Mouse (Mus musculus) E14TG2a.4 (cell line): Measurements from ENCODE around the gene Zfand2b.

Experiments used
- H3K27me3 ChIP-seq: 2 replicates; pipeline ENCODE4 v1.6.1; 2014; ENCODE audit warnings: low read length, control low read depth; ENCODE audit not compliant: insufficient read depth
- H3K36me3 ChIP-seq: 2 replicates; pipeline ENCODE4 v1.6.1; 2014; ENCODE audit warnings: low read length, control low read depth; ENCODE audit not compliant: insufficient read depth
- H3K4me1 ChIP-seq: replicated peaks from 2 replicates; pipeline ENCODE4 v1.6.1; 2014; ENCODE audit warnings: low read depth, low read length, control low read depth
- H3K4me3 ChIP-seq: replicated peaks from 2 replicates; pipeline ENCODE4 v1.5.1; 2014; ENCODE audit warnings: mild to moderate bottlenecking, low read length
- H3K9me3 ChIP-seq: 2 replicates; pipeline ENCODE4 v1.6.1; 2014; ENCODE audit warnings: low read length, control low read depth
- CTCF ChIP-seq: conservative IDR thresholded peaks from 2 replicates; pipeline ENCODE4 v1.5.1; 2014; ENCODE audit warnings: low read length
- NANOG ChIP-seq: IDR thresholded peaks from 2 replicates; pipeline ENCODE4 v1.6.1; 2014; ENCODE audit warnings: borderline replicate concordance, low read length, mixed read lengths
- POU5F1 ChIP-seq: IDR thresholded peaks from 2 replicates; pipeline ENCODE4 v1.6.1; 2014; ENCODE audit warnings: low read length, borderline replicate concordance

The Zfand2b gene

GRCm38 (mm10) chr1:75168472-75169464, at the start of gene Zfand2b:
TSS of gene Zfand2b (plus strand) at chr1:75168646.
- TF ChIP-seq POU5F1, result no peak
- no peak for TF ChIP-seq NANOG
- TF ChIP-seq CTCF, result no peak
- peak within 1 kb of the TSS; percentile 90 for H3K4me3 ChIP-seq
- no peaks in the 10 kb centered on the region for H3K9me3 ChIP-seq
- H3K4me1 ChIP-seq, result peaks cover 19% of the 10 kb centered on the region
- peaks cover 42% of the 10 kb centered on the region for H3K36me3 ChIP-seq
- H3K27me3 ChIP-seq, result no peaks in the 10 kb centered on the region

GRCm38 (mm10) chr1:75122211-75122610, 46.2 kb upstream of the Zfand2b start:
- no peak overlapping the region for H3K4me3 ChIP-seq
- TF ChIP-seq POU5F1, result no peak
- TF ChIP-seq CTCF, result no peak
- no peak for TF ChIP-seq NANOG
- H3K27me3 ChIP-seq, result no peaks in the 10 kb centered on the region
- H3K36me3 ChIP-seq, result no peaks in the 10 kb centered on the region
- no peaks in the 10 kb centered on the region for H3K9me3 ChIP-seq
- peaks cover 18% of the 10 kb centered on the region for H3K4me1 ChIP-seq

GRCm38 (mm10) chr1:75124346-75125321, 43.8 kb upstream of the Zfand2b start, which contains the start of gene Nhej1:
TSS of gene Nhej1 (minus strand) at chr1:75125200.
- Histone ChIP-seq H3K4me1 (peaks cover 18% of the 10 kb centered on the region), H3K9me3 (no peaks in the 10 kb centered on the region), H3K4me3 (peak within 1 kb of the TSS; percentile 85), H3K27me3 (peaks cover 9% of the 10 kb centered on the region), H3K36me3 (no peaks in the 10 kb centered on the region)
- TF ChIP-seq CTCF (peak; percentile 94), POU5F1 (no peak), NANOG (no peak)

- Histone ChIP-seq H3K36me3 (no peaks in the 10 kb centered on the region), H3K27me3 (peaks cover 12% of the 10 kb centered on the region), H3K4me1 (peaks cover 18% of the 10 kb centered on the region), H3K9me3 (no peaks in the 10 kb centered on the region), H3K4me3 (peak overlapping the region; percentile 85)
- no peak for TF ChIP-seq CTCF
- TF ChIP-seq NANOG, result no peak
- no peak for TF ChIP-seq POU5F1
Measured at GRCm38 (mm10) chr1:75125418-75125817, 43.0 kb upstream of the Zfand2b start.

GRCm38 (mm10) chr1:75128641-75129040, 39.8 kb upstream of the Zfand2b start:
- Histone ChIP-seq H3K4me1 (peaks cover 20% of the 10 kb centered on the region), H3K27me3 (peaks cover 30% of the 10 kb centered on the region), H3K36me3 (no peaks in the 10 kb centered on the region), H3K4me3 (no peak overlapping the region), H3K9me3 (no peaks in the 10 kb centered on the region)
- no peak for TF ChIP-seq NANOG
- TF ChIP-seq POU5F1, result no peak
- no peak for TF ChIP-seq CTCF

GRCm38 (mm10) chr1:75133421-75134207, 34.8 kb upstream of the Zfand2b start, which contains the start of gene Slc23a3:
TSS of gene Slc23a3 (minus strand) at chr1:75133890.
- peaks cover 7% of the 10 kb centered on the region for H3K4me1 ChIP-seq
- H3K4me3 ChIP-seq, result no peak within 1 kb of the TSS
- H3K27me3 ChIP-seq, result peaks cover 38% of the 10 kb centered on the region
- no peaks in the 10 kb centered on the region for H3K9me3 ChIP-seq
- no peak for TF ChIP-seq CTCF
- TF ChIP-seq NANOG, result no peak
- TF ChIP-seq POU5F1, result no peak
- peaks cover 20% of the 10 kb centered on the region for H3K36me3 ChIP-seq

GRCm38 (mm10) chr1:75136293-75136692, 32.2 kb upstream of the Zfand2b start:
- Histone ChIP-seq H3K4me1 (peaks cover 14% of the 10 kb centered on the region), H3K36me3 (peaks cover 23% of the 10 kb centered on the region), H3K9me3 (no peaks in the 10 kb centered on the region), H3K4me3 (no peak overlapping the region), H3K27me3 (peaks cover 50% of the 10 kb centered on the region)
- TF ChIP-seq NANOG (no peak), CTCF (no peak), POU5F1 (no peak)
